Mouse (Mus musculus): ENCODE measurements around the gene Exoc6b. TPM values are rescaled to one million over a fixed set of nuclear protein-coding genes. Genes with fewer than 3 reads are reported as not detected.

The Exoc6b gene
- total and polyA plus RNA-seq, 3 experiments, result 0.76 to 8.7 (median 6.9) TPM

- no peak overlapping the region for H3K4me3 ChIP-seq (ENCODE audit: low read depth, low read length)
- peaks cover 6% of the 10 kb centered on the region; the same call in 1 of the 2 replicates for H3K27me3 ChIP-seq (ENCODE audit: insufficient read depth, low read length)
- TF ChIP-seq TAL1 (conservative IDR thresholded peaks at IDR 0.05; ENCODE audit: low read depth, low read length) (no peak), CTCF (IDR thresholded peaks at IDR 0.05; ENCODE audit: low read depth, low read length) (no peak), GATA2 (IDR thresholded peaks at IDR 0.05; ENCODE audit: borderline replicate concordance, low read depth, low read length) (no peak), POLR2AphosphoS5 (IDR thresholded peaks at IDR 0.05; ENCODE audit: insufficient replicate concordance, low read depth, low read length) (no peak), GATA1 (IDR thresholded peaks at IDR 0.05; ENCODE audit: borderline replicate concordance, low read length) (no peak)
- H3K4me1 ChIP-seq (ENCODE audit: insufficient read depth, low read depth, low read length), result no peaks in the 10 kb centered on the region
- DNase-seq (ENCODE audit: low spot score), result no peak
- no peaks in the 10 kb centered on the region for H3K9me3 ChIP-seq (replicated peaks)
- no peak for ATAC-seq (ENCODE audit: extremely low read depth, insufficient number of reproducible peaks, low FRiP score, poor library complexity, severe bottlenecking)
- no peaks in the 10 kb centered on the region for H3K36me3 ChIP-seq (replicated peaks)
Measured at GRCm38 (mm10) chr6:85010397-85010796, 58.9 kb downstream of the Exoc6b start.

GRCm38 (mm10) chr6:84995418-84995817, 73.9 kb downstream of the Exoc6b start:
- TF ChIP-seq CTCF (IDR thresholded peaks at IDR 0.05; ENCODE audit: low read depth, low read length), result no peak
- no peak for TF ChIP-seq TAL1 (conservative IDR thresholded peaks at IDR 0.05; ENCODE audit: low read depth, low read length)
- TF ChIP-seq POLR2AphosphoS5 (IDR thresholded peaks at IDR 0.05; ENCODE audit: insufficient replicate concordance, low read depth, low read length), result no peak
- TF ChIP-seq GATA1 (IDR thresholded peaks at IDR 0.05; ENCODE audit: borderline replicate concordance, low read length), result no peak
- TF ChIP-seq GATA2 (IDR thresholded peaks at IDR 0.05; ENCODE audit: borderline replicate concordance, low read depth, low read length), result no peak
- Histone ChIP-seq H3K9me3 (replicated peaks) (no peaks in the 10 kb centered on the region), H3K4me1 (ENCODE audit: insufficient read depth, low read depth, low read length) (no peaks in the 10 kb centered on the region), H3K4me3 (ENCODE audit: low read depth, low read length) (no peak overlapping the region), H3K27me3 (ENCODE audit: insufficient read depth, low read length) (no peaks in the 10 kb centered on the region), H3K36me3 (replicated peaks) (no peaks in the 10 kb centered on the region)
- ATAC-seq (ENCODE audit: extremely low read depth, insufficient number of reproducible peaks, low FRiP score, poor library complexity, severe bottlenecking), result no peak
- no peak for DNase-seq (ENCODE audit: low spot score)

GRCm38 (mm10) chr6:84976563-84976971, 92.7 kb downstream of the Exoc6b start:
- DNase-seq (ENCODE audit: low spot score) (no peak), ATAC-seq (ENCODE audit: extremely low read depth, insufficient number of reproducible peaks, low FRiP score, poor library complexity, severe bottlenecking) (no peak)
- no peaks in the 10 kb centered on the region for H3K36me3 ChIP-seq (replicated peaks)
- no peak for TF ChIP-seq POLR2AphosphoS5 (IDR thresholded peaks at IDR 0.05; ENCODE audit: insufficient replicate concordance, low read depth, low read length)
- no peak for TF ChIP-seq GATA1 (IDR thresholded peaks at IDR 0.05; ENCODE audit: borderline replicate concordance, low read length)
- no peak for TF ChIP-seq TAL1 (conservative IDR thresholded peaks at IDR 0.05; ENCODE audit: low read depth, low read length)
- no peak for TF ChIP-seq CTCF (IDR thresholded peaks at IDR 0.05; ENCODE audit: low read depth, low read length)
- no peak for TF ChIP-seq GATA2 (IDR thresholded peaks at IDR 0.05; ENCODE audit: borderline replicate concordance, low read depth, low read length)
- H3K4me3 ChIP-seq (ENCODE audit: low read depth, low read length), result no peak overlapping the region
- H3K4me1 ChIP-seq (ENCODE audit: insufficient read depth, low read depth, low read length), result no peaks in the 10 kb centered on the region
- no peaks in the 10 kb centered on the region for H3K27me3 ChIP-seq (ENCODE audit: insufficient read depth, low read length)
- H3K9me3 ChIP-seq (replicated peaks), result no peaks in the 10 kb centered on the region

- ATAC-seq (ENCODE audit: extremely low read depth, insufficient number of reproducible peaks, low FRiP score, poor library complexity, severe bottlenecking) (no peak), DNase-seq (ENCODE audit: low spot score) (no peak)
- Histone ChIP-seq H3K27me3 (ENCODE audit: insufficient read depth, low read length) (no peaks in the 10 kb centered on the region; the same call in 1 of the 2 replicates), H3K4me1 (ENCODE audit: insufficient read depth, low read depth, low read length) (no peaks in the 10 kb centered on the region), H3K36me3 (replicated peaks) (no peaks in the 10 kb centered on the region), H3K4me3 (ENCODE audit: low read depth, low read length) (no peak overlapping the region), H3K9me3 (replicated peaks) (no peaks in the 10 kb centered on the region)
- TF ChIP-seq TAL1 (conservative IDR thresholded peaks at IDR 0.05; ENCODE audit: low read depth, low read length) (no peak), GATA1 (IDR thresholded peaks at IDR 0.05; ENCODE audit: borderline replicate concordance, low read length) (no peak), GATA2 (IDR thresholded peaks at IDR 0.05; ENCODE audit: borderline replicate concordance, low read depth, low read length) (no peak), POLR2AphosphoS5 (IDR thresholded peaks at IDR 0.05; ENCODE audit: insufficient replicate concordance, low read depth, low read length) (no peak), CTCF (IDR thresholded peaks at IDR 0.05; ENCODE audit: low read depth, low read length) (no peak)
Measured at GRCm38 (mm10) chr6:84968531-84968930, 100.8 kb downstream of the Exoc6b start.

- no peaks in the 10 kb centered on the region for H3K36me3 ChIP-seq (replicated peaks)
- DNase-seq (ENCODE audit: low spot score), result no peak
- no peak for ATAC-seq (ENCODE audit: extremely low read depth, insufficient number of reproducible peaks, low FRiP score, poor library complexity, severe bottlenecking)
- H3K4me1 ChIP-seq (ENCODE audit: insufficient read depth, low read depth, low read length), result no peaks in the 10 kb centered on the region
- H3K9me3 ChIP-seq (replicated peaks), result no peaks in the 10 kb centered on the region
- TF ChIP-seq TAL1 (conservative IDR thresholded peaks at IDR 0.05; ENCODE audit: low read depth, low read length), result no peak
- TF ChIP-seq CTCF (IDR thresholded peaks at IDR 0.05; ENCODE audit: low read depth, low read length), result no peak
- TF ChIP-seq POLR2AphosphoS5 (IDR thresholded peaks at IDR 0.05; ENCODE audit: insufficient replicate concordance, low read depth, low read length), result no peak
- no peak for TF ChIP-seq GATA1 (IDR thresholded peaks at IDR 0.05; ENCODE audit: borderline replicate concordance, low read length)
- no peak for TF ChIP-seq GATA2 (IDR thresholded peaks at IDR 0.05; ENCODE audit: borderline replicate concordance, low read depth, low read length)
- peaks cover 4% of the 10 kb centered on the region; the same call in 1 of the 2 replicates for H3K27me3 ChIP-seq (ENCODE audit: insufficient read depth, low read length)
- no peak overlapping the region for H3K4me3 ChIP-seq (ENCODE audit: low read depth, low read length)
Measured at GRCm38 (mm10) chr6:84964729-84965415, 104.4 kb downstream of the Exoc6b start.

GRCm38 (mm10) chr6:84963044-84963443, 106.3 kb downstream of the Exoc6b start:
- ATAC-seq (ENCODE audit: extremely low read depth, insufficient number of reproducible peaks, low FRiP score, poor library complexity, severe bottlenecking) (no peak), DNase-seq (ENCODE audit: low spot score) (no peak)
- Histone ChIP-seq H3K4me3 (ENCODE audit: low read depth, low read length) (no peak overlapping the region), H3K36me3 (replicated peaks) (no peaks in the 10 kb centered on the region), H3K4me1 (ENCODE audit: insufficient read depth, low read depth, low read length) (no peaks in the 10 kb centered on the region), H3K9me3 (replicated peaks) (no peaks in the 10 kb centered on the region), H3K27me3 (ENCODE audit: insufficient read depth, low read length) (peaks cover 4% of the 10 kb centered on the region; the same call in 1 of the 2 replicates)
- TF ChIP-seq CTCF (IDR thresholded peaks at IDR 0.05; ENCODE audit: low read depth, low read length) (no peak), TAL1 (conservative IDR thresholded peaks at IDR 0.05; ENCODE audit: low read depth, low read length) (no peak), POLR2AphosphoS5 (IDR thresholded peaks at IDR 0.05; ENCODE audit: insufficient replicate concordance, low read depth, low read length) (no peak), GATA1 (IDR thresholded peaks at IDR 0.05; ENCODE audit: borderline replicate concordance, low read length) (no peak), GATA2 (IDR thresholded peaks at IDR 0.05; ENCODE audit: borderline replicate concordance, low read depth, low read length) (no peak)

All from G1E (cell line).